Mouse (Mus musculus) c-Kit-positive CD71-positive TER-119-positive erythroid progenitor cells, embryonic 14.5 days (primary cell): ENCODE results near the gene Wipf2.

ENCODE experiments used
- DNase-seq: peaks from one replicate; pipeline ENCODE4 v3.0.0-alpha.2; 2013; ENCODE audit warnings: low spot score

Gene Wipf2

GRCm38 (mm10) chr11:98854116-98854515, 9.3 kb upstream of the Wipf2 start:
- no peak for DNase-seq

GRCm38 (mm10) chr11:98854659-98855058, 8.8 kb upstream of the Wipf2 start:
- no peak for DNase-seq

DNA sequence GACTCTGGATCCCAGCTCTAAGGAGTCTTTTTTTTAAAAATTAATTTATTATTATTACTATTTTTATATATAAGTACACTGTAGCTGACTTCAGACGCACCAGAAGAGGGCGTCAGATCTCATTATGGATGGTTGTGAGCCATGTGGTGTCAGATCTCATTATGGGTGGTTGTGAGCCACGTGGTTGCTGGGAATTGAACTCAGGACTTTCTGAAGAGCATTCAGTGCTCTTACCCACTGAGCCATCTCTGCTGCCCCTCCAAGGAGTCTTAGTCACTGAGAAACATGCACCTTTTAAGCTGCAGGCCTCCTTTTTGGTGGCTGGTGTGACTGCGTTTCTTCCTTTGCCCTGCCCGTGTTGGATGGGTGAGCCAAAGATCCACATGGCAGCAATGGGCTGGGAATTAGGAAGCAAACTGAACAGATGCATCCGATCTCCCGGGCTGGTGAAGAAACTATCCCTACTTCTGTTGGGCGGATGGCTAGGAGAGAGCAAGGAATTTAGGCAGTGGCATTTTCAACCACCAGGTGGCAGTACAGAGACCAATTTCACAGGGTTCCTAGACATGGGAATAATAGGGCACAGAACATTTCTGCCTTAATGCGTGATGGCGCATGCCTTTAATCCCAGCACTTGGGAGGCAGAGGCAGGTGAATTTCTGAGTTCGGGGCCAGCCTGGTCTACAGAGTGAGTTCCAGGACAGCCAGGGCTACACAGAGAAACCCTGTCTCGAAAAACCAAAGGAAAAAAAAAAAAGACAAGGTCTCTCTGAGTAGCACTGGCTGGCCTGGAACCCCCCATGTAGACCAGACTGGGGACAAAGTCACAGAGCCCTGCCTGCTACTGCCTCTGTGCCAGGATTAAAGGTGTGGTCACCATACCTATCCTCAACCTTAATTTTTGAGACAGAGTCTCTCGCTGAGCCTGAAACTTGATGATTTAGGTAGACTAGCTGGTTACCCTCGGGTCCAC, 4.4 kb upstream of the Wipf2 start:
- DNase-seq, result peak; percentile 91

DNA sequence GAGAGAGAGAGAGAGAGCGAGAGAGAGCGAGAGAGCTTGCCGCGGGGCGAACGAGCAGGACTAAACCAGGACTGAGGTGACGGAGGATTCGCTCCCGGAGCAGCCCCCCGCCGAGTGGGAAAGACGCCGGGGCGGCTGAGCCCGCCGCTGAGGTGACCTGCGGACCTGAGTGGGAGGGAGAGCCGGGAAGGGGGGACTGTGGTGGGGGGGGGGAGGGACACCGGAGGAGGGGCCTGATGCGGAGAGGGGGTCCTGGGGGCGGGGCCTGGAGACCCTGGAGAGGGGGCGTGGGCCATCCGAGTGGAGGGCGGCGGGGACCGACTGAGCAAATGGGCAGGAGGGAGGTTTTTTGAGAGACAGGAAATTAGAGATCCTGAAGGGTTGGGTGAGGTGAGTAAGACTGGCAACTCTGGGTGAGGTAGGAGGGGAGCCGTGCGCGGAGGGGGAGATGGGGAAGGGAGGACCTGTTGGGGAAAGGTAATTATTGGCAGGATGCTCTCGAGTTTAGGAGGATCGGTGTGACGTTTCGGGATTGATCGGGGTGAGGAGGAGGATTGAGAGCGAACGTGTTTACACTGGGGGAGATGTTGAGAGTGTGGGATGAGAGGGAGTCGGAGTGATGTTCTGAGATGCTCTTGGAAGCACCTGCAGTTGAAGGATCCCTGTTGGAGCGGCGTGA, 452 bp downstream of the Wipf2 start:
- peak; percentile 37 for DNase-seq

DNA sequence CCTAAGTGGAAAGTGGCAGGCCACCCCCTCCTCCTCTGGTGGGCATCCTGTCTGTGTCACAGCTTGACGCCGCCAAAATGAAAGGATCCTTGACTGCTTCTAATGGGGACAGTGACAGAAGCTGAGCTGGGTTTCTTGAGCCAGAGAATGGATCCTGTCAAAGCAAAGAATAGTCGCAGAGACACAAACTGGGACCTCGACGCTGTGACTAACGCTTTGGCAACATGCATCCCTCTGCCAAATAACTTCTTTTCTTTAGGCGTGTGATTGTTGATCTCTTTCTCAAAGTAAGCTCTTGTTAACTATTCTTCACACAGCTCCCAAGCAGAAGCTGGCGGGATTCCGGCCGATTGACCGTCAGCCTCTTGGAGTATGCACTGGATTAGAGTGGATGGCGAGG, 3.9 kb downstream of the Wipf2 start:
- DNase-seq, result no peak

- DNase-seq, result no peak
These were observed 6.5 kb downstream of the Wipf2 start for GRCm38 (mm10) chr11:98869906-98870305.

DNA sequence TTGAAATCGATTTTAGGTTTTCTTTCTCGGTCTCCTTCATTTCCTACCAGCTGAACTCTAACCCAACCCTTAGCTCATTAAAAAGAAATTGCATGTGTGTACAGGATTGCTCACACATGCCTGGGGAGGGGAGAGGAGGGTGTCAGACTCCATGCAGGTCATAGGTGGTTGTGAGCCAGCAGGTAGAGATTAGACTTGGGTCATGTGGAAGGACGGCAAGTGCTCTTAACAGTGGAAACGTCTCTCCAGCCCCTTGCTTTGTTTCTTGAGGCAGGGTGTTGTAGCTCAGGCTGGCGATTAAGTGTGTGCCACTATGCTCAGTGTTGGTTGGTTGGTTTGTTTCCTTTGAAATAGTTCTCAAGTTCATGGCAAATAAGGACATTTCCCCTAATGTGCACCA, 7.4 kb downstream of the Wipf2 start:
- DNase-seq, result no peak

- no peak for DNase-seq
These were observed 8.0 kb downstream of the Wipf2 start for GRCm38 (mm10) chr11:98871416-98871815.

DNA sequence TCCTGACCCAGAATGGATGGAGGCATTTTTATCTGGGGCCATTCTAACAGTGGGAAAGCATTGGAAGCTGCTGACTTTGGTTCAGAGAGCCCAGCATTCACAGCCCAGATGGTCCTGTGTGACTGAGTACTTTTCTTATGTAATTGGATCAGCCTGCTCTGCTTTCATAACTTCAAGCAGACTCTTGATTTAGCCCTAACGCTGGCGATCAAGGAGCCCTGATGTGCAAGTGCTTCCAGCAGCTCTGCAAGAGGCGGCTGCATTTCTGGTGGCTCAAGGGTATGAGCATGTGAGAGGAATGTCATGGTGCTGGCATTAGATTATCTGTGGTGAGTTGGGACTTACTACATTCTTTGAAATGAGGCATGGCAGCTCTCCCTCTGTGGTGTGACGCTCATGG, 8.6 kb downstream of the Wipf2 start:
- DNase-seq, result no peak

DNA sequence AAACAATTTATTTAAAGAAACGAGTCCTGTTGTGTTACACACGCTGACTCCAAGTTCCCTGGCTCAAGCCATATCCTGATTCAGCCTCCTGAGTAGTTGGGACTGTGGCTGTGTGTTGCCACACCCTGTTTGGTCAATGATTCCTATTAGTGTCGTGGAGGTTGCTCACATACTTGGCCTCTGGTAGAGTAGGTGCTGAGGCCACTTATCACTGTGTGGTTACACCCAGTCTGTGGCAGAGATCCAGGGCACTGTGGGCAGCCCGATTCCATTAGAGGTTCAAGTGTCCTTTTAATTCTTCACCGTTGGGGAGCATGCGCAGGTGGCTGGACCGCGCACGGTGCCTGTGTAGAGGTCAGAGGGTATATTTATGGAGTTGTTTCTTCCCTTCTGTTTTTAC, 10.5 kb downstream of the Wipf2 start:
- DNase-seq, result no peak

- no peak for DNase-seq
These were observed 13.6 kb downstream of the Wipf2 start for GRCm38 (mm10) chr11:98877001-98877400.

- DNase-seq, result no peak
These were observed 24.3 kb downstream of the Wipf2 start for GRCm38 (mm10) chr11:98887703-98888102.

DNA sequence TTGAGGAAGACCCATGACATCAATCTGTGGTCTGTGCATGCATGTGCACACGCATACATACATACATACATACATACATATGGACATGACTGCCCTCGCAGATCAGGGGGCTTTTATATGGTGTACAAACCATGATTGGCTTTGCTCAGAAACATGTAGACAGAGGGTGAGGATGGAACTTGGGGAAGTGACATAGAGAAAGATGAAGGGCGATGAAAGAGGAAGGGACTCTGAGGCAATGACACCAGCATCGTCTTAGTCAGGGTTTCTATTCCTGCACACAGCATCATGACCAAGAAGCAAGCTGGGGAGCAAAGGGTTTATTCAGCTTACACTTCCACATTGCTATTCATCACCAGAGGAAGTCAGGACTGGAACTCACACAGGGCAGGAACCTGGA, 25.6 kb downstream of the Wipf2 start:
- DNase-seq, result no peak

- DNase-seq, result no peak
These were observed 26.5 kb downstream of the Wipf2 start for GRCm38 (mm10) chr11:98889977-98890376.

DNA sequence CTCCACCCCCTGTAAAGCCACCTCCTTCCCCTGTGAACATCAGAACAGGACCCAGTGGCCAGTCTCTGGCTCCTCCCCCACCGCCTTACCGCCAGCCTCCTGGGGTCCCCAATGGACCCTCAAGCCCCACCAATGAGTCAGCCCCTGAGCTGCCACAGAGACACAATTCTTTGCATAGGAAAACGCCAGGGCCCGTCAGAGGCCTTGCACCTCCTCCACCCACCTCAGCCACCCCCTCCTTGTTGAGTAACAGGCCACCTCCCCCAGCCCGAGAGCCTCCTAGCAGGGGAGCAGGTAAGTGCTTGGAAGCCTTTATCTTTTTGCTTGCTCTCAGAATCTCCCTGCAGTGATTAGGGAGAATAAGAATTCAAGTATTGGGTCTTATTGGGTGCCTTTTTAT, 29.0 kb downstream of the Wipf2 start:
- DNase-seq, result no peak

GRCm38 (mm10) chr11:98900529-98901125, 37.2 kb downstream of the Wipf2 start:
- no peak for DNase-seq

DNA sequence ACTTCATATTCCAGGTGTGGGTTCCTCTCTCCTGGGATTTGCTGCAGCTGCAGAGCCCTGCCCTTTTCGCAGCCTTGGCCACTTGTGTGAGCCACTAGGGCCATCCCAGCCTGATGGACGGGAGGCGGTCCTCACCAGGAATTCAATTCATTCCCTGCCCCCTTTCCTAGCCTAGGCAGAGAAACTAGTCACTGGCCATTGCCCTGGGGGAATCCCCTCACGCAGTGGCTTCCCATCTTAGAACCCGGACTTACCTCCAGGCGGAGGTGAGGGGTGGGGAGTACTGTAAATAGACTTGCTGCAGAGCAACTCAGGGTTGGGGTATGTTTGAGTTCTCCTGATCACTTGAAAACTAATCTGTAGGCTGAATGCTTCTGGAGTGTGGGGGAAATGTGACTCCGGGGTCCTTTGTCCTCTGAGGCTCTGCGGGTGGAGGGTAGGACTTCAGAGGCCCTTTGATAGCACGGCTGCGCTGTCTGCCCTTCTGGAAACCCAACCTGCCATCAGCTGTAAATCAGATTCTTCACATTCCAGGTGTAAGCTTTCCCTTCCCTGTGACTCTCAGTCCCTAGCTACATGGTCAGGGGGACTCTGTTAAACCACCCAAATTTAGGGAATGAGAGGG, 39.3 kb downstream of the Wipf2 start:
- DNase-seq, result no peak

DNA sequence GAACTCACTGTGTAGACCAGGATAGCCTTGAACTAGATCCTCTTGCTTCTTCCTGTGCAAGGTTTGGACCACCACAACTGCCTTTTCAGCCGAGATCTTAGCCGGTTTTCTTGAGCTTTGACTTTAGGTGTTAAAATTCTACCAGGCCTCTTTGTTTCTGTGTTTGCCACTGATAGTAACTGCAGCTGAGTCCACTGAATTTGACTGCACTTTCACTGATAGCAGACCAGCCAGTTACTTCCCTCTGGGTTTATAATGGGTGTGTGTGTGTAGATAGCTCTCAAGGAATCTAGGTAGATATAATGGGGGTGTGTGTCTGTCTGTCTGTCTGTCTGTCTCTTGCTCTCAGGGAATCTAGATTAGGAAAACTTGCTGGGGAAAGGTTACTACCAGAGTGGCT, 41.1 kb downstream of the Wipf2 start:
- peak; percentile 74 for DNase-seq

DNA sequence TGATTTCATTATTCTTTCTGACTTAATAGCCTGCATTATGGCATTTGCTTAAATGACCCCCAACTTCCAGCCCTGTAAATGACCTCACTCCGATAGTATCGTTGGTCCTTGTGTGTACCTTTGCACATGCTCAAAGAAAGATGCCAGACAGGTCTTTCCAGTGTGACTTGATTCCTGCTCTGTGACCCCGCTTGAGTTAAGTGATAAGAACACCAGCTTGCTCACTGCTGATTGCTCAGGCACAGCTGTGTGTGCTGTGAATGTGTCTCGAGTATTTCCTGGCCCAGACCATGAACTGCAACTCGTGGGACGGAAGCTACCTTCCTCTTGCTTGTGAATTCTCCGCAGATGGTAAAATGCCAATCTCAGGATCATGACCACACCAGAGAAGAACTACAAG, 41.6 kb downstream of the Wipf2 start:
- DNase-seq, result peak; percentile 60

- no peak for DNase-seq
These were observed 42.1 kb downstream of the Wipf2 start for GRCm38 (mm10) chr11:98905583-98905982.

DNA sequence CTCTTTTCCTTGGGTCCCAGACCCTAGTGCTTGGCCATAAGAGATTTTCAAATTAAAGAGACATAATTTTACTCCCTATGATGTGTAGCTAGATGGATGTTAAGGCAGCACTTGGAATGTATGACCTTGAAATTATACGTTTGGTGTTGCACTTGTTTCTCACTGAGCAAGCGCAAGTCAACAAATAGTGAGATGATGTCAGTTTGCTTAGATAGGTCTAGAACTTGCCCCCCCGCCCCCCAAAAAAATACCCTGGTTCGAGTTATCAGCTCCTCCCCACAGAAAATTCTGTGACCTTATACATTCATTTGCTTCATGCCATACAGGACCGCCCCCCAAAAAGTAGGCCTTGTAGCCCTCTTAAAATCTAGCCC, 43.6 kb downstream of the Wipf2 start:
- DNase-seq, result no peak

DNA sequence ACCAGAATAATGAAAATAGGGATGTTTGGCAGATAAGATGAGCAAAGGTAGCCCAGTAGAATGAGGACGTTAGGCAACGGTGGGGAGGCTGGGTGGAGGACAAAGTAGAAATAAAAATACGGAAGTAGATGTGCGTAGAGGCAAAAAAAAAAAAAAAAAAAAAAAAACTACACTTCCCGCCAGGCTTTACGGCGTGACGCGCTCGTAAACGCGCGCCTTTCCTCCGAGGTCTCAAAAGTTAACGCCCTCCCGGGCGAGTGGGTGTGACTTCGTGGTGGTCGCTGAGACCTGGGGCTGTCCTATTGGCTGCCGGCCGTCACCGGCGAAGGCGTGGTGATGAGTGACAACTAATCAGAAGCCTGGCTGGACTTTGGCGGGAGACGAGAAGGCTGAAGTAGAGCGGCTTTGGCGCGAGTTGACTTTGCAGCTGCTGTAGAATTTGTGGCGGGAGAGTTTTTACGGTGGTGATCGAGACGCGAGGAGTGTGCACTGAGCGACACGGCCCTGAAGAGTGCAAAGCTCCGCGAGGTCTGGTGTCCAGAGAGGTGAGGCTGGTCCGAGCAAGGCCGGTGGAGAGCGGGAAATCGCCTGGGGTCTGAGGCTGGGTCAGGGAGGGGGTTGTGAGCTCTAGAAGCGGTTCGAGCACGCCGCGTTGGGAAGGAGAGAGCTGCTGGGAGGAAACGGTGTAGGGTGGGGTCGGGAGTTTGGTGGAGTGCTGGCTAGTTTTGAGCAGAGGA, 44.2 kb downstream of the Wipf2 start, which contains the start of gene Cdc6:
TSS of gene Cdc6 (plus strand) at position 365 of the 737 bp plus-strand sequence.
- DNase-seq, result peak; percentile 99
